16 mouse cellular contexts compared by ENCODE assay signal in the genomic region with DNA sequence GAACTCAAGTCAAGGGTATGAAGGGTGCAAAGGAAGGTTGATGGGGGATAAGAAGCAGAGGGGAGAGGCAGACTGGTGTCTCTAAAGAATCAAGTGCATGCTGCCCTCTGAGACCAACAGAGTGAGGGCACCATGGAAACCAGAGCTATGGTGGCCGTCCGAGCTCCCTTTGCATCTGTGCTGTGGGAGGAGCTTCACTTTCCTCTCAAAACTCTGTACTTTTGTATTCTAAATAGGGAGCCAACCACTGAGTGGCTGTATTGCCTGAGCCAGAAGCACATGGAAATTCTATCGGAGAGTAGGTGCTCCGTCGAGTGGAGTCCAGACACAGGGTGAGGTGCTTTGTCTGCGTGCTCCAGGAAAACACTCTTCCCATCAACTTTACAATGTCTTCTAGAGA.
"Had no signal": no experiment of that assay in that cellular context is flagged by ENCODE, and none has a peak within 500 bp of the region (broad histone marks: within the 10 kb centered on the region; RNA-seq: fewer than 3 reads in every experiment).

No protein-coding gene starts in this region.

- H3K36me3 ChIP-seq: midbrain, embryonic 12.5 days; neural tube, embryonic 13.5 days; neural tube, embryonic 15.5 days had no signal

- H3K9me3 ChIP-seq: midbrain, embryonic 12.5 days; neural tube, embryonic 13.5 days; neural tube, embryonic 15.5 days had no signal

- H3K27me3 ChIP-seq: midbrain, embryonic 12.5 days; neural tube, embryonic 13.5 days; neural tube, embryonic 15.5 days had no signal

- ATAC-seq: midbrain, embryonic 16.5 days had no signal

- H3K27ac ChIP-seq: midbrain, embryonic 12.5 days; neural tube, embryonic 15.5 days had no signal

- DNase-seq: lung, adult 18-20 months; lung, postnatal 10 days; lung, postnatal 4 days; right cerebral cortex, adult 18-20 months; right cerebral cortex, postnatal 25 days; right cerebral cortex, postnatal 4 days; spleen, adult 18-20 months; thymus, adult 18-20 months; thymus, postnatal 14 days; thymus, postnatal 36 days had no signal

- H3K4me2 ChIP-seq: lung, embryonic 14.5 days; midbrain, embryonic 12.5 days; neural tube, embryonic 13.5 days; neural tube, embryonic 15.5 days had no signal

- H3K9ac ChIP-seq: lung, embryonic 14.5 days; midbrain, embryonic 12.5 days; neural tube, embryonic 13.5 days; neural tube, embryonic 15.5 days had no signal

- H3K4me3 ChIP-seq: midbrain, embryonic 12.5 days; myocyte; neural tube, embryonic 13.5 days; neural tube, embryonic 15.5 days had no signal
